Mouse (Mus musculus) heart, adult 11 months (tissue): ENCODE data around the gene Kcnh1.
A peak's percentile ranks its signal among the peaks of the same experiment; 100 is the strongest.

Source experiments
- DNase-seq: peaks from one replicate; pipeline ENCODE4 v3.0.0; 2022

Gene Kcnh1

DNA sequence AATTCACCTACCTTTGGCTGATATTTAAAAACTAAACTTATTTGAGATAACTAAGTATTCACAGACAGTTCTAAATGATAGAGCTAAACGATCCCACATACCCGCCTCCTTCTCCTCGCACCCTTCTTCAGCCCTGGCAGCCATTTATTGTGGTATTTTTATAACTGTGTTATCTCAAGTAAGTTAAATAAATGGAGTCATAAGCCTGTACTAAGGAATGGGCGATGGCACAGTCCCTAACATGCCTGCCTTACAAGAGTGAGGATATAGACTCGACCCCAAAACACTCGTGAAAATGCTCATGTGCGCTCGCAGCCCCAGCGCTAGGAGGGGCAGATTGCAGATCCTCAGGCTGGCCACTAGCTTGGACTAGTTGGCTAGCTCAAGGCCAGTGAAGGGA is 79.3 kb downstream of the Kcnh1 start:
- DNase-seq = peak; percentile 74

GRCm38 (mm10) chr1:192277801-192278385 is 87.3 kb downstream of the Kcnh1 start:
- no peak for DNase-seq

- DNase-seq = no peak
Observed at GRCm38 (mm10) chr1:192284340-192284739, 93.8 kb downstream of the Kcnh1 start.

DNA sequence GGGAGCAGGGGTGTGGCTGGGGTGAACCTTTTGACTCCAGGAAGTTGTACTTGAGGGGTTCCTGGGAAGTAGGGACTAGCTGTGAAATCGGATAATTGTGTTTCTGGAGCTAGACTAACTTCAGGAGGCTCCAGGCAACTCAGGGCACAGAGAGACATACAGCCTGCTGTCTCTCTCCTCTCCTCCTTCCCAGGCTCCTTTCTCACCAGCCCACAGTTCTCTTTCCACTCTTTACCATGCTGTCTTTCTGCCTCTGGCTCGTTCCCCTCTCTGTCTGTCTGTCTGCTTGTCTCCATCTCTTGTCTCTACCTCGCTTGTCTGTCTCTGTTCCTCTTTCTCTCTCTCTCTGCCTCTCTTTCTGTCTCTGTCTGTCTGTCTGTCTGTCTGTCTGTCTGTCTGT is 94.4 kb downstream of the Kcnh1 start:
- no peak for DNase-seq

GRCm38 (mm10) chr1:192288456-192288855 is 97.9 kb downstream of the Kcnh1 start:
- DNase-seq = peak; percentile 71

- DNase-seq = peak; percentile 39
Observed at GRCm38 (mm10) chr1:192291286-192291685, 100.7 kb downstream of the Kcnh1 start.

DNA sequence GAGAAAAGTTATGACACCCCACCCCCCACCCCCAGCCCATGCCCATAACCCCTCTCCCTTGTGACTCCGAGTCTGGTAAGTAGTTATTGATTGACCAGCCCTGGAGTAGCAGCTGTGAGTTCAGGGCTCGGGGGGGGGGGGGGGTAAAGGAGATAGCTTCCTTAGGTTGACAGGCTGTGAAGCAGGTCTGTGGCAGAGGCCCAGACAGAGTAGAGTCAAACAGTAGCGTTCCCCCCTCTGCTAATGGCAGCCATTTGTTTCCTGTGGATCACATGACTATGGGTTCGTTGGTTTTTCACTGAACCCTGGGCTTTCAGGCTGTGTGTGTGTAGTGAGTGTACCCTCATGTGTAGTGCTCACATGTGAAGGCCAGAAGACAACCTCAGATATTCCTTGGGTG is 102.8 kb downstream of the Kcnh1 start:
- peak; percentile 60 for DNase-seq

- DNase-seq = peak; percentile 41
Observed at GRCm38 (mm10) chr1:192293921-192294320, 103.3 kb downstream of the Kcnh1 start.

DNA sequence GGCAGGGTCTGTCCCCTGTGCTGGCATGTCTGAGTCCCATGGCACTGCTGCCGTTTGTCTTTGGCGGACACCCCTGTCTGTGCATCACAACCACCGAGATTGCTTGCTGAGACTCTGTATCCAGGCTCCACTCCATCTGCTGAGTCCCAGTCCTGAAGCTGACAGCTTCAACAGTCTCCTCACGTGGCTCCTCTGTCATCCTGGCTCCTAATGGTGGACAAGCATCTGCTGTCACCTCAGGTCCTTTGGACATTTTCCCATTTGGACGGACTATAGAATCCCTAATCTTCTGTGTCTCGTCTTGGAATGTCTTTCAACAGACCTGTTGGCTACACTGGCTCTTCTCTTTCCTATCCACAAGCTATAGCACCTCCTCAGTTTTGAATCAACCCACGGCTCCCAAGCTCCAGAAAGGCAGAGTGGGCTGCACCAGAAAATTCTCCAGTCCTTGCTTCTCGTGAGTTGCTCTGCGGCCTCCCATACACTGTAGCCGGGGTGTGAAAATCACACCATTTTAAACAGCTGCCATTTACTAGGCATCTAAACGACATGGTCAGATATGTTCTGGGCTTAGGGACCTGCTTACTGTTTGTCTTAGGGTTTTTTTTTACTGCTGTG is 104.8 kb downstream of the Kcnh1 start:
- DNase-seq = no peak

DNA sequence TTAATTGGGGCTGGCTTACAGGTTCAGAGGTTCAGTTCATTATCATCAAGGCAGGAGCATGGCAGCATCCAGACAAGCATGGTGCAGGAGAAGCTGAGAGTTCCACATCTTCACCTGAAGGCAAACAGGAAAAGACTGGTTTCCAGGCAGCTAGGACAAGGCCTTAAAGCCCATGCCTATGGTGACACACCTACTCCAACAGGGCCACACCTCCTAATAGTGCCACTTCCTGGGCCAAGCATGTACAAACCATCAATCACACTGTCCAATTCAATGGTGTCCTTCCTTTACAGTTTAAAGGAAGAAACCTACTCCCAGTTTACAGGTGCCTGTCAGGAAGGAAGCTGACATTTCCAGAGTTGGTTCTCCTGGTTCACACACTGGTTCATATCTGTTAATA is 105.3 kb downstream of the Kcnh1 start:
- no peak for DNase-seq

DNA sequence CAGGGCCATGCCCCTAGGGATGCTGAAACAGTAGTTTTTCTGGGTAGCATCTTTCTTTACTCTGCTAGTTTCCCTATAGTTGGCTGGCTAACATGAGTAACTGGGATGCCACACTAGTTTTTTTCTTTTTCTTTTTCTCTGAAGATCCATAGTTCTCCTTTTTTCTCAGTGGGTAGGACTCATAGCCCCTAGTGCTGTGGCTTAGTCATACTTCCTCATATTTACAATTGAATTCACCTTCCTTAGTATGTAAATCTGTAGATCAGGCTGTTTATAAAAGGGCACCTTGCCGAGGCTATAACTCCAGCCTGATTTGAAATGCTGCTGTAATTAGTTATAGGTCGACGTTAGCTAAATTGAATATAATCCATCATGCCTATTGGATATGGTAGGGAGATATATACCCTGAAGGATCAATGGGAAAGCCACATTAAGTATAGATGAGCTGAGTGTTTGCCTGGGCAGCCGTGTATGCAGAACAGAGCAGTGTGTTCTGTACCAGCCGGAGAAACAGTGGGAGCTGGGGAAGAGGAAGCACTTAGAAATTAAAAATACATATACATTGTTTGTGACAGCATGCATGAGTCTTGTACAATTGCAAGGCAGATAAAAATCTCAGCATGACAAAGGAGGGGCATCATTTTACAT is 107.0 kb downstream of the Kcnh1 start:
- peak; percentile 18 for DNase-seq

DNA sequence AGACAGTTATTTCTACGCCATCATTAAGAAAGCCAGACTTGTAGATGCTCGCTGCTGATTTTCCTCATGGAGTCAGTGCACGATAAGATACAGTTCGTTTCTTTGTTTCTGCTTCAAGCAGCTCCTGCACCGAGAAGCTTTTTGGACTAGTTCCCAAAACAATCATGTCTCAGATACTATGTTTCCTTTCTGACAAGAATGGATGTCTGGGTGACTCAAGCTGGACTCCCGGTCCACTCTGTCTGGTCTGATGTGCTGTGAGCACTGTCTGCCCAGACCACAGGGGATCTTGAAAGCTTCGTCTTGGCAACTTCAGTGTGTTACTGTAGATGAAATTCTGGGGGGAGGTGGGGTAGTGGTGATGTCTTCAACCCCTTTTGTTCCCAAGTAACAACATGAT is 109.8 kb downstream of the Kcnh1 start:
- peak; percentile 78 for DNase-seq

DNA sequence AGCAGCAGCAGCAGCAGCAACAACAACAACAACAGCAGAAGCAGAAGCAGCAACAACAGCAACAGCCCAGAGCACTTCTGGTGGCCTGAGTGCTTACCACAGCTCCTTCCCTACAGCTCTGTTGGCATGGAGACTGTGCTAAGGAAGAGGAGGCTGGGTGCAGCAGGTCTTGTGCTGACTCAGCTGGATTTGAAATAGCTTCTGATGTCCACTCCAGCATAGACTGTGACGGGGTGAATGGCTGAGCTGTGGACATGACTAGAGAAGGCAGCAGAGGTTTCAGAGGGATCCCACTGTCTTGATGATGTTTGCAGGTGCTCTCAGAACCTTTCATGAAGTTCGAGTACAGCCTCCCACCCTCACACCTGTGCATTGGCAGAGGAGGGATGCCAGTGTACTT is 113.0 kb downstream of the Kcnh1 start:
- peak; percentile 71 for DNase-seq

- DNase-seq = no peak
Observed at GRCm38 (mm10) chr1:192305155-192305554, 114.6 kb downstream of the Kcnh1 start.

DNA sequence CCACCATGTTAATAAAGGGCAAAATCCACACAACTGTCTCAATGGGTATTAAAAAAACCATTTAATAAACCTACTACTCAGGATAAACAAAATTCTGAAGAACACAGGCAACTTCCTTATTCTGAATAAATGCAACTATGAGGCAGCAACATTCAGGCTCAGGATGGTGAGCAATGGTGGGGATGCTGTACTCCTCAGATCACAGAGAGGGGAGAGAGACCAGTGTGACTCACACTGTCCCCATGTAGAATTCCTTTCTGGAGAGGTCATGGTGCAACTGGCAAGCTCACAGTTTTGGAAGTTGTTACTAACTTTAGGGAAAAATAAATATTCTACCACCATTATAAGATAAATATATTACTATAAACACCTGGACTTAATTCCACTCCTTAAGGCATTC is 116.5 kb downstream of the Kcnh1 start:
- peak; percentile 53 for DNase-seq

DNA sequence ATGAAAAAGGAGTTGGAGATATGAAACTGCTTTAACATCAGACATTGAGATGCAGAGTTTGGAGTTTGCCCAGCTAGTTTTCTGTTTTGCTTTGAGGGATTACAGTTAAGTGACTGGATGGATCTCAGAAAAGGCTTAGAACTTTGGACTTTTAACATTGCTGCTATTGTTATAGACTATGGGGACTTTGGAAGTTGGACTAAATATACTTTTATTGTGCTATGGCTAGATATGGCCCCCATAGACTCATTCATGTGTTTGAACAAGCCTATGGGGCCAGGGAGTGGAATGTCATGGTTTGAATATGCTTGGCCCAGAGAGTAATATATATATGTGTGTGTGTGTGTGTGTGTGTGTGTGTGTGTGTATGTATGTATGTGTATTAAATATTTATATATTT is 120.7 kb downstream of the Kcnh1 start:
- no peak for DNase-seq

DNA sequence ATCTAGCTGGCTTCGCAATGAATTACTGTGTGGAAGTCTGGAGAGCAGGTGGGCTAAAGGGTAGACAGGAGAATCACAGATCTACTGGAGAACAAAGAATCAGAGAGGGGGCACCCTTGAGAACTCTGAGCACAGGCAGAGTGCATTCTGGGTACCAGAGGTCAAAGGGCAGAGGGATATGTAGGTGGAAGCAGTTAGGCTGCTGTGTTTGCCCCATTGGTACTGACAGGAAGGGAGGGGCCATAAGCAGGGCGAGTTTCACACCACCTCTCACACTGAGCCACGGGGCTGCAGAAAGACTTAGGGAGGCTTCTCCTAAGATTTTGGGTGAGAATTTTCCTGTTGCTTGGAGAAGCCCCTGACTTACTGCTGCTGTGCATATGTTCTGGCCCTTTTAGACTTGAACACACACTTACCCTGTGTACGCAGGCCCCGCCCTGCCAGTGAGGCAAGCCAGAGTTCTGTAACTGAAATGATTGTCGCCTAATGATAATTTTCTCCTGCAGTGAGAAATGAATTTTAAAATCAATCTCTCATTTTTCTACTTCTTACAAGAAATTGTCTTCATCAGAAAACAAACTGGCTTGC is 121.4 kb downstream of the Kcnh1 start:
- DNase-seq = peak; percentile 35

DNA sequence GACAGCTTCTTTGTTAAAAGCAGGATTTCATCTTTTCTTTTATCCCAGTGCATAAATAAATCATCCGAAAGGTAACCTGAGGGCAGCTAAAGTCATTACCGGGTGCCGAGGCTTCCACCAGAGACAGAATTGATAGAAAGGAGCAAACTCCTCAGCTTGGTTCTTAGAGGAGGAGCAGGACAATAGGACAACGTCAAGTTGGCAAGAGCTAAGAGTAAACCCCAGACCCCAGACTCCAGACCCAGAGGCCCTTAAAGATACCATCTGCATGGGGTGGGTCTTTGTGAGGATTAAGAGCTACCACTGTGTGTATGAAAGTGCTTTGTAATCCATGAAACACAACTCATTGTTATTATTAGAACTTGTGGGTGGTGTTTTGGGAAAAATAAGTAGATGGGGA is 121.9 kb downstream of the Kcnh1 start:
- DNase-seq = peak; percentile 41

DNA sequence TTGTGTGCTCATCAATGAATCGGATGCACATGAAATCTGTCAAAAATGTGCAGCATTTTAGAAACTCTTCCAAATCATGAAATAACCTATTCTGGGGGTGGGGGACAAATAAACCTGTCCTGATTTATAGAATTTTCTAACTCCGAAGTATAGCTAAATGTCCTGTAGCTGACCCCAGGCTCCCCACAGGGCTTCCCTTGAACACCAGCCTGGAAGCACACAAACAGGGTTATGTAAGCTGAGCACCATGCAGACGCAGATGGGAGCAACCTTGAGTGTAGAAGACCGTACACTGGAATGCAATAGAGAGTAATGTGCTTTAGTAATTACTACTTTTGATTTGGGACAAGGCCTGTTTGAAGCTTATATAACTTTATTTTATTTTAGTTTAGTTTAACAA is 122.4 kb downstream of the Kcnh1 start:
- peak; percentile 49 for DNase-seq

DNA sequence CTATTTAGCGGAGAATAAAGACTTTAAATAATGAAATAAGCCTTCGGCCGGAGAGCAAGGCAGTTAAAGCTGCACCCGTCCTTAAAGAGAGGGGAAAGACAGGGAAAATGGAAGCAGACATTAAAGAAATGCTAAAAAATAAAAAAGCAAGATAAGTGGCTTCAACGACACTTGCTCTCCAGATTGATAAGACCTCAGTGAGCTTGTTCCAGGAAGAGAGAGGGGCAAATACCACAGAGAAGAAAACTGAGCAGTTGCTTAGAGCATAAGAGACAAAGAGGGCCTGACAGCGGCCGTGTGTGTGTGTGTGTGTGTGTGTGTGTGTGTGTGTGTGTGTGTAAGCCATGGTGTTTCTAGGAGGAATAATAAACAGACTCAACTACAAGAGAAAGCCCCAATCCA is 123.0 kb downstream of the Kcnh1 start:
- DNase-seq = peak; percentile 36

- no peak for DNase-seq
Observed at GRCm38 (mm10) chr1:192314044-192314443, 123.5 kb downstream of the Kcnh1 start.

DNA sequence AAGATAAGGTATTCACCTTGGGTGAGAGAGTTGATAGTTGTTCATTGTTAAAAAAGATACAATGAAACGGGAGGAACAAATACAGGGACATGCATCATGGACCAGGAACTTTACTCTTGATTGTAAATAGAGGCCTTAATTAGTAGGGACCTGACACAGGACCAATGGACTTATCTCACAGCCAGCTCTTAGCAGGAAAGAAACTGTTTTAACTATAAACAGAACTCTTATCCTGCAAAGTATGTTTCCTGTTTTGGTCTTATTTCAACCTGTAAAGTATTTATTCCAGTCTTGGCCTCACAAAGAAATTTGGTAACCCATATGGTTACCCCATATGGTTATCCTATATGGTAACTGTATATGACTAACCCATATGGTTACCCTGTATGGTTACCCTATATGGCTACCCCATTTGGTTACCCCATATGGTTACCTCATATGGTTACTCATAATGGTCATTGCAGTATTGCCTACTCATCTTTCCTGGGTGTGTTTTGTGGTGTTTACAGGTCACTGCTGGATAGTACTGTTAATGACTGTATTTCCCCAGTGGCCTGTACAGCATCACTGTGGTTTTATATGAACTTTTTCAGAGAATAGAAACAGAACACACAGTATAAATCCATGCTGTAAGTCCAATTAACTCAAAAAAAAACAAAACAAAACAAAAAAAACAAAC is 125.0 kb downstream of the Kcnh1 start:
- peak; percentile 12 for DNase-seq

DNA sequence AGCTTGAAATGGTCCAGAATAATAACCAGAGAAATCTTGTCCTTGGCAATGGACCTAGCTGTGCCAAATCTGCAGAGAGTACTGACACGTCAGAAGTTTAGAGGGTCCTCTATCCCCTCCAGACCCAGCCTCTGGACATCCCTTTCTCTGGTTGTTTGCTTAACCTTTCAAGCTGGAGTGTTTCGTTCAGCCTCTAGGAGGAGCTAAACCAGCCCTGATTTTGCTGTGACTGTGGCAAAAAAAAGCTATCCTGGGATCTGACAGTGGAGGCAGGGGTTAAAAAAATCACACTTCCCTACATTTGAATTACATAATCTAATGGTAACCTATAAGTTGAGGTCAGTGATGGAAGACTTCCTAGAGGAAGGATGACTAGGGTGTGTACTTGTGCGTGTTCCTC is 133.6 kb downstream of the Kcnh1 start:
- DNase-seq = peak; percentile 54

GRCm38 (mm10) chr1:192327052-192327451 is 136.5 kb downstream of the Kcnh1 start:
- DNase-seq = peak; percentile 44
